Mouse (Mus musculus): Measurements from ENCODE around the gene Olfr313. TPM values are rescaled to one million over a fixed set of nuclear protein-coding genes. Genes with fewer than 3 reads are reported as not detected.
"Not testable (repeated sequence)": the region's sequence is repeated elsewhere in the genome, so short reads cannot be mapped to it uniquely, and the experiment has no call there.

Gene Olfr313
- polyA plus RNA-seq, 1 experiment from 2014 or later: not detected

DNA sequence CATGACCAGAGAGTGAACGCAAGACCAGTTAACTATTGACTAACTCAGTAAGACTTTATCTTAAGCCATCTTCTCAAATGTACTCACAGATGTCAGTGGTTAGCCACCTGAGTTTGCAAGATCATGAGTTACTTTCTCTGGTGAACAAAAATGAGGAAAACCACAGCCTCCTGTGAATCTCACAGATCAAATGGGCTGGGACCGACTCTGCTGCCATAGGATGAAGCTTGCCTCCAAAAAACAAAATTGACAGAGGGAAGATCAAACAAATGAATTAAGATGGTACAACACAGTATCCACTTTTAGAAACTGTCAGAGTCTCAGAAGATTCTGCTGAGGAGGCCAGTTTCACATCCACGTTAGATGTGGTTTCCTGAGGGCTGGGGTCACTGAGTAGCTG, 15.0 kb downstream of the Olfr313 start:
- Histone ChIP-seq H3K9ac (replicated peaks; ENCODE audit: low read depth, low read length) (no peak overlapping the region), H3K27ac (ENCODE audit: low read length) (no peak overlapping the region), H3K9me3 (ENCODE audit: control insufficient read depth, low read length) (no peaks in the 10 kb centered on the region), H3K4me2 (ENCODE audit: low read length) (no peak overlapping the region), H3K4me3 (replicated peaks; ENCODE audit: low read length) (no peak overlapping the region), H3K27me3 (replicated peaks; ENCODE audit: control insufficient read depth, insufficient read depth, low read length) (no peaks in the 10 kb centered on the region), H3K4me1 (replicated peaks; ENCODE audit: control insufficient read depth, insufficient read depth, low read length) (no peaks in the 10 kb centered on the region), H3K36me3 (ENCODE audit: control insufficient read depth, insufficient read depth) (no peaks in the 10 kb centered on the region)
- WGBS: 80% methylated on average over 3 of the region's 3 CpGs
- no peak for ATAC-seq

DNA sequence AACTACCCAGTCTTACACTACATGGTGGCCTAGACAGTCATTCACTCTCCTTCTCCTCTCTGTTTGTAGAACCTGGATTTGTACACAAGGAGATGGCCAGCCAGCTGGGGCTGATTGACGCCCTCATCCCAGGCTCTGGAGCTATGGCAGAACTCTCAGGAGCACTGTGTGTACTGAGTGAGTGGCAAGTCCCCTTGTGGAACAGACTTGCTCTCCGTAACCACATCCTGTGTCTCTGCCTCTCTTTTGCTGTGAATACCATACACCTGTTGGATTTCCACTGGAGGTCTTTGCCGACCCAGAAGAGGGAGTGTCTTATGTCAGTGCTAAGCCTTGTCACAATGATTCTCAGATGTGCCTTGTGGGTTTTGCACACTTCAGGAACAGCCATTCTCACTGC, 17.7 kb downstream of the Olfr313 start:
- not testable (repeated sequence) for H3K36me3 ChIP-seq (ENCODE audit: control insufficient read depth, insufficient read depth); H3K4me2 ChIP-seq (ENCODE audit: low read length); ATAC-seq; H3K4me3 ChIP-seq (replicated peaks; ENCODE audit: low read length); H3K9me3 ChIP-seq (ENCODE audit: control insufficient read depth, low read length); H3K27me3 ChIP-seq (replicated peaks; ENCODE audit: control insufficient read depth, insufficient read depth, low read length); H3K9ac ChIP-seq (replicated peaks; ENCODE audit: low read depth, low read length); H3K27ac ChIP-seq (ENCODE audit: low read length); H3K4me1 ChIP-seq (replicated peaks; ENCODE audit: control insufficient read depth, insufficient read depth, low read length)
- WGBS: 82% methylated on average over 3 of the region's 3 CpGs

DNA sequence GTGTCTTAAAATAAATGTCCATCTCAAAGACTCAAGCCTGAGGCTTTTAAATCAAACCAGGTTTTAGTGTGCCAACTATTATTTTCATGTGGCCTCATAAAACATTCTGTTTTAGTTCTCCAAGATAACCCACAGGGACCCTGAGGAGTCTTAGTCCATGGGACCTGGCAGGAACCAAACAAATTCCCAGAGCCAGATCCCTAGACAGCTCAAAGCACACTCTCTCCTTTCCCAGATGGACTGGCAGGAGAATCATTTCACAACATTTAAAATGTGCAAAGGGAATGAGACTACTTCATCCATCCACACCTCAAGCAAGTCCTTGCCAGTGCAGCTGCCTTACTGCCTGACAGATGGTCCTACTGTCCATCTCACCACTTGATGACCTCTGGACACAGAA, 24.2 kb downstream of the Olfr313 start, which contains the start of gene Olfr311:
Gene Olfr311, plus strand, starts transcription at position 301 of the 400 bp plus-strand sequence.
- not testable (repeated sequence) for H3K9me3 ChIP-seq (ENCODE audit: control insufficient read depth, low read length); H3K36me3 ChIP-seq (ENCODE audit: control insufficient read depth, insufficient read depth); H3K27me3 ChIP-seq (replicated peaks; ENCODE audit: control insufficient read depth, insufficient read depth, low read length); H3K27ac ChIP-seq (ENCODE audit: low read length); H3K4me1 ChIP-seq (replicated peaks; ENCODE audit: control insufficient read depth, insufficient read depth, low read length); ATAC-seq; H3K4me2 ChIP-seq (ENCODE audit: low read length); H3K4me3 ChIP-seq (replicated peaks; ENCODE audit: low read length); H3K9ac ChIP-seq (replicated peaks; ENCODE audit: low read depth, low read length)

DNA sequence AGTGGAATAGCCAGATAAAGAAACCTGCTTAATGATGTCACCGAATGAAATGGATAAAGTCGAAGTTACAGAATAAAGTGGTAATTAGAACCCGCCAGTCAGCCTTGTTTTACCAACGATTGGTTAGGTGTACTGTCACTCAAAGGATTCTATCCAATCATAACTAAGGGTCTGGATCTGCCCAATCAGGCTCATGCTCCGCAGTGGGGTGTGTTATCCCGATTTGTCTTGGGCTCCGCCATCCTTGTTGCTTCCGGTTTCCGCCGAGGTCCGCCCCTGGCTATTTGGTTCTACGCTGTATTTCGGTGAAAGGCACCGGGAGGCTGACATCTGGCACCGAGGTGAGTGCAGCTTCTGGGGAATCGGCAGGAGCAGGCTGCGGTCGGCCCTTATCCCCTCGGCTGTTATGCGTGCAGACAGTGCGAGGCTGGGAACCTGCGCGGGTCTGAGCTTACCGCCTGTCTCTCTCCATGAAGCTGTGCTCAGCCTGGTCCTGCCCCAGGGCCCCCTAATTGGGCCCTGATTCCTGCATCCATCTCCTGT, 32.2 kb downstream of the Olfr313 start, which contains the start of gene Gm12258:
Gene Gm12258, plus strand, starts transcription at position 240 of the 543 bp plus-strand sequence.
- under 1% methylated on average over 24 of the region's 24 CpGs for WGBS

DNA sequence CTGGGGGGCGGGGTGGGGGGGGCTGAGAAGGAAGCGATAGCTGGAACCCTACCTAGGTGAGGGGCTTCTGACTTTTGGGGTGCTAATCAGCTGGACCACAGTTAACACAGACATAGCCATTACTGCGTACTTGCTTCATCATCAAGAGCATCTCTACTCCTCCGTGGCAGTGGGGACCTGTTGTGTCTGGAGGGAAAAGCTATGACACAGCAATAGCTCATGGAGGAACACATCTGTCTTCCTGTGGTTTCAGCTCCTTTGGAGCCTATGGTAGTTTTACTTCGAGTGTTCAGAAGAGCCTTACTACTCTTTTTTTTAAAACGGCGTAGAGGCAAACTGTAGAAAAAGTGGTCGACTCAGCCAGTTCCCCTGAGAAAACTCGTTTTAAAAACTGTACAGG, 32.8 kb downstream of the Olfr313 start:
- Histone ChIP-seq H3K27ac (ENCODE audit: low read length) (no peak overlapping the region), H3K9ac (replicated peaks; ENCODE audit: low read depth, low read length) (peak overlapping the region; percentile 85), H3K9me3 (ENCODE audit: control insufficient read depth, low read length) (no peaks in the 10 kb centered on the region), H3K4me2 (ENCODE audit: low read length) (peak overlapping the region; percentile 67), H3K4me1 (replicated peaks; ENCODE audit: control insufficient read depth, insufficient read depth, low read length) (peaks cover 11% of the 10 kb centered on the region), H3K4me3 (replicated peaks; ENCODE audit: low read length) (peak overlapping the region; percentile 68), H3K36me3 (ENCODE audit: control insufficient read depth, insufficient read depth) (peaks cover 16% of the 10 kb centered on the region), H3K27me3 (replicated peaks; ENCODE audit: control insufficient read depth, insufficient read depth, low read length) (no peaks in the 10 kb centered on the region)
- WGBS: 51% methylated on average over 9 of the region's 9 CpGs
- no peak; the same call in 1 of the 2 replicates for ATAC-seq

More for the DNA sequence above, 32.2 kb downstream of the Olfr313 start, which contains the start of gene Gm12258:
- Histone ChIP-seq H3K9me3 (ENCODE audit: control insufficient read depth, low read length) (no peaks in the 10 kb centered on the region), H3K36me3 (ENCODE audit: control insufficient read depth, insufficient read depth) (peaks cover 16% of the 10 kb centered on the region), H3K27me3 (replicated peaks; ENCODE audit: control insufficient read depth, insufficient read depth, low read length) (no peaks in the 10 kb centered on the region), H3K9ac (replicated peaks; ENCODE audit: low read depth, low read length) (peak within 1 kb of the TSS; percentile 85), H3K4me1 (replicated peaks; ENCODE audit: control insufficient read depth, insufficient read depth, low read length) (peaks cover 11% of the 10 kb centered on the region), H3K27ac (ENCODE audit: low read length) (peak within 1 kb of the TSS; percentile 68), H3K4me2 (ENCODE audit: low read length) (peak within 1 kb of the TSS; percentile 67), H3K4me3 (replicated peaks; ENCODE audit: low read length) (peak within 1 kb of the TSS; percentile 68)
- peak; percentile 100 for ATAC-seq

DNA sequence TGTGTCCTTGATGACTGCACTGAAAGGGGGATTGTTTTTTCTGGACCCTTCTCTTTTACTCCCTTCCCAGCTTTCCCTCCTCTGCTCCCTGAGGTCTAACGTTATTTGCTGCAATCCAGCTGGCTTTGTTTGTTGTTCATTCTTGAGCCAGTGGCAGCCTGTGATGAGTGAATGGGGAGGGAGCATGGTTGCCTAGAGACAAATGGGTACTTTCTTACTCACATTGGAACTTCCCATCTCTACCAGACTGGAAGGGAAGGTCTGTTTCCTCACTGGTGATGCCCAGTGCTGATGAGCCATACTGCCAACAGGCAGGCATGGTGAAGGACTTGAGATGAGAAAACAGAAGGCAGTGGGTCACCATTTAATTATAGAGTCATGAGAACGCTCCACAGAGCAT, 34.9 kb downstream of the Olfr313 start:
- Histone ChIP-seq H3K4me2 (ENCODE audit: low read length) (no peak overlapping the region), H3K4me3 (replicated peaks; ENCODE audit: low read length) (no peak overlapping the region), H3K36me3 (ENCODE audit: control insufficient read depth, insufficient read depth) (peaks cover 20% of the 10 kb centered on the region), H3K9me3 (ENCODE audit: control insufficient read depth, low read length) (no peaks in the 10 kb centered on the region), H3K4me1 (replicated peaks; ENCODE audit: control insufficient read depth, insufficient read depth, low read length) (peaks cover 11% of the 10 kb centered on the region), H3K27me3 (replicated peaks; ENCODE audit: control insufficient read depth, insufficient read depth, low read length) (no peaks in the 10 kb centered on the region), H3K27ac (ENCODE audit: low read length) (no peak overlapping the region), H3K9ac (replicated peaks; ENCODE audit: low read depth, low read length) (no peak overlapping the region)
- ATAC-seq: no peak
- WGBS: 66% methylated on average over 2 of the region's 2 CpGs

DNA sequence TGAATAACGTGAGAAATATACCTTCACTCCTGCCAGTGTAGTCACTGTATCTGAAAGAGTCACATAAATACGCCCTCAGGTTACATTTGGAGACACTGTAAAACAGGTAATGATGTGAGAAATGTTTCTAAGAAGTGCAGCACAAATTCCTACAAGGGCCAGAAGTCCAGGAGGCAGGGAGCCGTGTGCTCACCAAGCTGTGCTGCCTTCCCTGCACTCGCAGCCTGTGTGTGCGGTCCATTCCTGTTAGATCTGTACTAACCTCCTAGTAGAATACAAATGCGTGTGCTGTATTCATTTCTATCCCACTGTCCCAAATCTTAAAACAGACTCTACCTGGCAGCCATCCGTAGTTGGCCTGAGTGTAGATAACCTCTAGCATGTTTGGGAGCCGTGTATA, 45.9 kb downstream of the Olfr313 start:
- peaks cover 15% of the 10 kb centered on the region for H3K9me3 ChIP-seq (ENCODE audit: control insufficient read depth, low read length)
- H3K36me3 ChIP-seq (ENCODE audit: control insufficient read depth, insufficient read depth): peaks cover 52% of the 10 kb centered on the region
- 97% methylated on average over 8 of the region's 8 CpGs for WGBS
- no peak overlapping the region for H3K9ac ChIP-seq (replicated peaks; ENCODE audit: low read depth, low read length)
- no peaks in the 10 kb centered on the region for H3K4me1 ChIP-seq (replicated peaks; ENCODE audit: control insufficient read depth, insufficient read depth, low read length)
- no peak overlapping the region for H3K4me2 ChIP-seq (ENCODE audit: low read length)
- 0 out of 2 replicates have a peak, but pooled peaks cover 3% of the 10 kb centered on the region for H3K27me3 ChIP-seq (replicated peaks; ENCODE audit: control insufficient read depth, insufficient read depth, low read length)
- no peak overlapping the region for H3K27ac ChIP-seq (ENCODE audit: low read length)
- no peak overlapping the region for H3K4me3 ChIP-seq (replicated peaks; ENCODE audit: low read length)
- no peak for ATAC-seq

DNA sequence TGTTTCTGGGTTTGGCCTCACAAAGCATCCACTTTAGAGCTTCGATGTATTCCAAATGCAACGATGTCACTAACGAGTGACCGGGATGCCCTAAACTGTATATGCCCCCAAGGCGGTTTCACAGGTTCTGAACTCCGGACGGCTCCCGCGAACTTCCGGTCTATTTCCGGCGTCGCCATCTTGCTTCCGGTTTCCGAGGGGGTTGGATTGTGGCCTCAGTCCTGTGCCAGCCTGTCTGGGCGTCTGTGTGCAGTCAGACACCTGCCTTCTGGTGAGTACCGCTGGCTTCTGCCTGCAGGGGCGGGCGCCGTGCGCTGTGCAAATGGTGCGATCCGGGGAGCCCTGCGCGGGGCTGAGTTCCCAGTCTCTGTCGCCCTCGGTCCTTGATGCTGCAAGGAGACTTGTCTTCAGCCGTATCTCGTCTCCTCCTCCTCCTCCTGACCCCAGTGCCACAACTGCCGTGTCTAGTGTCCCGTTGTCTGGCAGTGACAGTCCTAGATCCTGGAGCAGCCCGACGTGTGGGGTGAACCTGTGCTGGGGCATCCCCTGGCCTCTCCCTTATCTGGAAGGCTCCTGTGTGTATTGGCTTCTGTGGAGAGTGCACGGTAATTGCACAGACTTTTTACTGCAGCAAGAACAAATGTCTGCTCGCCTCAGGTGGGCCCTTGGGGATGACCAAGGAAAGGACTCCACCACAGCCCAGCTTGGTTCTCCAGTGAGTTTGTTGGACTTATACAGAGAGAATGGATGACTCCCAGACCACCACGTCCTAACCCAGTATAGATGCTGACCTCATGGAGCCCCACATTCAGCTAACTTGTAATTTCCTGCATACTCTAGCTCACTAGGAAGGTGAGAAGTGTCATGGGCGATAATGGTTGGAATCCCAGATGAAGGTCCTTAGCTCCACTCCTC, 52.5 kb downstream of the Olfr313 start, which contains the start of gene 2810021J22Rik:
Gene 2810021J22Rik, plus strand, starts transcription at position 178 of the 915 bp plus-strand sequence.
- H3K9ac ChIP-seq (replicated peaks; ENCODE audit: low read depth, low read length): peak within 1 kb of the TSS; percentile 88
- peak within 1 kb of the TSS; percentile 88 for H3K4me2 ChIP-seq (ENCODE audit: low read length)
- peak; percentile 93 for ATAC-seq
- H3K9me3 ChIP-seq (ENCODE audit: control insufficient read depth, low read length): no peaks in the 10 kb centered on the region
- peak within 1 kb of the TSS; percentile 79 for H3K4me3 ChIP-seq (replicated peaks; ENCODE audit: low read length)
- 0 out of 2 replicates have a peak, but pooled peaks cover 3% of the 10 kb centered on the region for H3K27me3 ChIP-seq (replicated peaks; ENCODE audit: control insufficient read depth, insufficient read depth, low read length)
- H3K4me1 ChIP-seq (replicated peaks; ENCODE audit: control insufficient read depth, insufficient read depth, low read length): peaks cover 9% of the 10 kb centered on the region
- peak within 1 kb of the TSS; percentile 92 for H3K27ac ChIP-seq (ENCODE audit: low read length)
- peaks cover 9% of the 10 kb centered on the region; the same call in 1 of the 2 replicates for H3K36me3 ChIP-seq (ENCODE audit: control insufficient read depth, insufficient read depth)
- 4% methylated on average over 37 of the region's 37 CpGs for WGBS

DNA sequence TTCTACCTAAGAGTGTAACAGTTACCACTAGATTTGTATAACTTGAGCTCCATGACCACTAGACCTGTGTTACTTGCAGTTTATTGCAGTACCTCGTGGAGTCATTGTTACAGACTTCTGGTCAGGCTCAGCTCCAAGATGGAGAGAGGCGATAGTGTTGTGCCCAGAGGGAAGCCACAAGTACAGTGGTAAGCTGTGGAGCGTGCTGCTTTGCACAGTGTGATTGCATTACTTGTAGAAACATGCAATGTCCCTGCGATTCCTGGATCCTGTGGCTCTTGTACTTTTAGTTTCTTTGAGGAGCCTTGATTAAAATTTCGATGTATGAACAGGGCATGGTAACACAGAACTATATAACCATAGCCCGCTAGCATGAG, 53.1 kb downstream of the Olfr313 start:
- H3K4me3 ChIP-seq (replicated peaks; ENCODE audit: low read length): peak overlapping the region; percentile 79
- no peak for ATAC-seq
- H3K9me3 ChIP-seq (ENCODE audit: control insufficient read depth, low read length): no peaks in the 10 kb centered on the region
- no peak overlapping the region for H3K27ac ChIP-seq (ENCODE audit: low read length)
- 0 out of 2 replicates have a peak, but pooled peaks cover 3% of the 10 kb centered on the region for H3K27me3 ChIP-seq (replicated peaks; ENCODE audit: control insufficient read depth, insufficient read depth, low read length)
- H3K4me1 ChIP-seq (replicated peaks; ENCODE audit: control insufficient read depth, insufficient read depth, low read length): peaks cover 9% of the 10 kb centered on the region
- peaks cover 9% of the 10 kb centered on the region; the same call in 1 of the 2 replicates for H3K36me3 ChIP-seq (ENCODE audit: control insufficient read depth, insufficient read depth)
- no peak overlapping the region for H3K9ac ChIP-seq (replicated peaks; ENCODE audit: low read depth, low read length)
- WGBS: 78% methylated on average over 6 of the region's 6 CpGs
- peak overlapping the region; percentile 88 for H3K4me2 ChIP-seq (ENCODE audit: low read length)
